Mouse (Mus musculus) cerebellum, postnatal 4 days (tissue): Measurements from ENCODE around the gene Lamc3.

Experiments
- DNase-seq, 2 experiments: peaks; one replicate each; pipeline ENCODE4 v3.0.0; 2022; ENCODE audit warnings: low spot score in 2 of 2, mixed read lengths in 1 of 2

The Lamc3 gene

GRCm38 (mm10) chr2:31934551-31934950 lies 47.5 kb downstream of the Lamc3 start:
- DNase-seq = no peak

- no peak for DNase-seq
These were observed 48.0 kb downstream of the Lamc3 start for GRCm38 (mm10) chr2:31935054-31935453.

- DNase-seq = no peak
These were observed 51.2 kb downstream of the Lamc3 start for GRCm38 (mm10) chr2:31938298-31938697.

- DNase-seq = no peak
These were observed 55.9 kb downstream of the Lamc3 start for GRCm38 (mm10) chr2:31943011-31943410.

- DNase-seq = no peak
These were observed 58.5 kb downstream of the Lamc3 start for GRCm38 (mm10) chr2:31945580-31945979.

- DNase-seq = no peak
These were observed 61.3 kb downstream of the Lamc3 start for GRCm38 (mm10) chr2:31948392-31948791.

GRCm38 (mm10) chr2:31948801-31949200 lies 61.7 kb downstream of the Lamc3 start:
- no peak for DNase-seq

- DNase-seq = peak in 1 of 2 experiments; percentile 67
These were observed 63.2 kb downstream of the Lamc3 start, which contains the start of gene Aif1l for GRCm38 (mm10) chr2:31950058-31950871. TSS of gene Aif1l (plus strand) at chr2:31950139.

GRCm38 (mm10) chr2:31950966-31951365 lies 63.9 kb downstream of the Lamc3 start:
- no peak for DNase-seq

GRCm38 (mm10) chr2:31952236-31952635 lies 65.1 kb downstream of the Lamc3 start:
- DNase-seq = no peak

GRCm38 (mm10) chr2:31952725-31953124 lies 65.6 kb downstream of the Lamc3 start:
- DNase-seq = no peak

GRCm38 (mm10) chr2:31953687-31954086 lies 66.6 kb downstream of the Lamc3 start:
- no peak for DNase-seq

- no peak for DNase-seq
These were observed 67.7 kb downstream of the Lamc3 start for GRCm38 (mm10) chr2:31954779-31955181.

- no peak for DNase-seq
These were observed 68.6 kb downstream of the Lamc3 start for GRCm38 (mm10) chr2:31955686-31956085.

GRCm38 (mm10) chr2:31957211-31957610 lies 70.1 kb downstream of the Lamc3 start:
- no peak for DNase-seq

GRCm38 (mm10) chr2:31960986-31961385 lies 73.9 kb downstream of the Lamc3 start:
- no peak for DNase-seq

GRCm38 (mm10) chr2:31961791-31962222 lies 74.7 kb downstream of the Lamc3 start:
- DNase-seq = no peak

- DNase-seq = peak in 1 of 2 experiments; percentile 62
These were observed 75.6 kb downstream of the Lamc3 start for GRCm38 (mm10) chr2:31962501-31963224.

GRCm38 (mm10) chr2:31963491-31963890 lies 76.4 kb downstream of the Lamc3 start:
- no peak for DNase-seq

- no peak for DNase-seq
These were observed 77.1 kb downstream of the Lamc3 start for GRCm38 (mm10) chr2:31964191-31964590.

GRCm38 (mm10) chr2:31965110-31965509 lies 78.0 kb downstream of the Lamc3 start:
- DNase-seq = no peak

GRCm38 (mm10) chr2:31966801-31967200 lies 79.7 kb downstream of the Lamc3 start:
- no peak for DNase-seq

- DNase-seq = no peak
These were observed 85.5 kb downstream of the Lamc3 start for GRCm38 (mm10) chr2:31972589-31972988.
